1 mouse cellular context compared by ENCODE assay signal in the genomic region with DNA sequence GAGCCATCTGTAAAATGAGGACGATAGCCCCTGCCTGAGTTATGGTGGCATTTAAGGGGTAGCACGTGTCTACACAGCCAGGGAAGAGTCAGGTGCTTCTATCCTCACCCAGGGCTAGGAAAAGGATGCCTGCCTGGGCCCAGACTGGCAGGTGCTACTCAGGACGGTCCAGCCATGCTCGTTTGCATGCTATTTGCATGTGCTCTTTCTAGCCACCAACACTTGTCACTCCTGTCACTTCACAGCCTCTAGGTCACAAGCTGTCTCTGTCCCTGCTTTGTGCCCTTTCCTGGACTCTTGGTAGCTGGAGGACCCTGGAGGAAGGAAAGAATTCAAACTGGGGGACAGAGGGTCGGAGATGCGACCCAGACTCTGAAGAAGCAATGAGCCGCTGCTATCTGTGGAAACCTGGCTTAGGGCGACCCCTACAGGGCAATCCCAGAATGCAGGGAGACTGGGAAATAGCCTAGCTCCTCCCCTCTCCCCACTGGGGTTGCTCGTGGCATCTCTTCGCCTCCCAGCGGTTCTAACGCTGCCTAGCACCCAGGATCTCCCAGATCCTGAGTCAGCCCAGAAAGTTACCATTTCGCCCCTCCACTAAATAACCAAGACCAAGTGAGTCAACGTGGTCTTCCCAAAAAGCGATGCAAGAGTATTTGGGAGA.
A peak's percentile ranks its signal among the peaks of the same experiment; 100 is the strongest.
TF ChIP-seq lines count a peak whose summit lies in the region.

No protein-coding gene starts in this region.

TF ChIP-seq in CH12.LX, 34 proteins besides CTCF, POLR2A, EP300 and RAD21:
- TF ChIP-seq POLR2AphosphoS2 (IDR thresholded peaks at IDR 0.05; ENCODE audit: low read depth, low read length) (no peak), ZC3H11A (IDR thresholded peaks at IDR 0.05; ENCODE audit: low read depth, low read length) (peak; percentile 54), MAFK (IDR thresholded peaks at IDR 0.05; ENCODE audit: insufficient replicate concordance, low read length) (no peak), IRF4 (IDR thresholded peaks at IDR 0.05; ENCODE audit: low read depth, low read length) (peak; percentile 73), MEF2A (IDR thresholded peaks at IDR 0.05; ENCODE audit: borderline replicate concordance, low read depth, low read length) (peak; percentile 54; the same call in 1 of the 2 replicates), MAX (IDR thresholded peaks at IDR 0.05; ENCODE audit: low read length) (peak; percentile 63), MAZ (IDR thresholded peaks at IDR 0.05; ENCODE audit: low read depth, low read length) (peak; percentile 61; the same call in 1 of the 2 replicates), CHD2 (IDR thresholded peaks at IDR 0.05; ENCODE audit: low read length) (no peak), MXI1 (IDR thresholded peaks at IDR 0.05; ENCODE audit: low read depth, low read length) (peak; percentile 45; the same call in 1 of the 2 replicates), ETS1 (conservative IDR thresholded peaks at IDR 0.05; ENCODE audit: low read depth, low read length) (no peak), BHLHE40 (IDR thresholded peaks at IDR 0.05; ENCODE audit: low read depth, low read length) (peak; percentile 73), SIN3A (IDR thresholded peaks at IDR 0.05; ENCODE audit: low read length) (peak; percentile 46; the same call in 1 of the 2 replicates), ELF1 (IDR thresholded peaks at IDR 0.05; ENCODE audit: low read depth, low read length) (peak; percentile 43; the same call in 1 of the 2 replicates), SMC3 (IDR thresholded peaks at IDR 0.05; ENCODE audit: low read depth, low read length) (peak; percentile 86), TCF12 (IDR thresholded peaks at IDR 0.05; ENCODE audit: low read depth, low read length) (peak; percentile 66; the same call in 1 of the 2 replicates), MYC (IDR thresholded peaks at IDR 0.05; ENCODE audit: low read depth, low read length) (peak; percentile 61), JUND (conservative IDR thresholded peaks at IDR 0.05; ENCODE audit: low read depth, low read length) (0 out of 2 replicates have a peak, but pooled peaks have one; percentile 12), UBTF (IDR thresholded peaks at IDR 0.05; ENCODE audit: low read depth, low read length) (no peak), NELFE (IDR thresholded peaks at IDR 0.05; ENCODE audit: low read depth, low read length) (peak; percentile 72; the same call in 1 of the 2 replicates)
